Mouse (Mus musculus) subcutaneous adipose tissue, adult 2 months (tissue): ENCODE data around the gene Hacd3. TPM values are rescaled to one million over a fixed set of nuclear protein-coding genes. Genes with fewer than 3 reads are reported as not detected.

Experiments used
- polyA plus RNA-seq: library from polyadenylated mRNA; depleted of rRNA; stranded (reverse); fragments of >200 nt; gene quantifications from 2 replicates; pipeline ENCODE4 v1.2.3, GENCODE M21; 2012; ENCODE audit warnings: low replicate concordance; rRNA removed

Gene Hacd3
- 19.9 and 48.2 TPM in 2 replicates for polyA plus RNA-seq

GRCm38 (mm10) chr9:65020991-65021886 is at the start of gene Hacd3:
Gene Hacd3 (minus strand): TSS chr9:65021693.

GRCm38 (mm10) chr9:65032269-65033108 is 11.0 kb upstream of the Hacd3 start, which contains the start of gene Dpp8:
Gene Dpp8 (plus strand): TSS chr9:65032414.

GRCm38 (mm10) chr9:64960117-64960977 is 61.1 kb downstream of the Hacd3 start, which contains the start of gene Ints14:
Gene Ints14 (plus strand): TSS chr9:64960905.

GRCm38 (mm10) chr9:64951161-64951657 is 70.3 kb downstream of the Hacd3 start, which contains the start of gene Slc24a1:
Gene Slc24a1 (minus strand): TSS chr9:64951607.

Other genes starting within 250 kb of the Hacd3 start
- gene Dennd4a, start 210.4 kb downstream of the Hacd3 start, polyA plus RNA-seq, result 14.4 and 14.6 TPM in 2 replicates
- 0.04 and 0.06 TPM in 2 replicates for gene Slc24a1, start 70.1 kb downstream of the Hacd3 start, polyA plus RNA-seq
- gene Ints14, start 60.8 kb downstream of the Hacd3 start, polyA plus RNA-seq, result 19.2 and 23.6 TPM in 2 replicates
- 43.8 and 80.3 TPM in 2 replicates for gene Dpp8, start 10.7 kb upstream of the Hacd3 start, polyA plus RNA-seq
- gene Igdcc4, start 79.8 kb upstream of the Hacd3 start, polyA plus RNA-seq, result 4.0 and 40.8 TPM in 2 replicates
- 0.64 and 3.8 TPM in 2 replicates for gene Igdcc3, start 119.5 kb upstream of the Hacd3 start, polyA plus RNA-seq
- gene Parp16, start 173.7 kb upstream of the Hacd3 start, polyA plus RNA-seq, result 14.8 and 20.1 TPM in 2 replicates
- 17.1 and 26.0 TPM in 2 replicates for gene Cilp, start 243.5 kb upstream of the Hacd3 start, polyA plus RNA-seq